Mouse (Mus musculus): Measurements from ENCODE around the gene Tead1.

Gene Tead1

GRCm38 (mm10) chr7:112678418-112679170, 524 bp upstream of the Tead1 start:
- no peak for DNase-seq (ENCODE audit: low read depth, low spot score)
- H3K36me3 ChIP-seq (ENCODE audit: control insufficient read depth, insufficient read depth, low read length, poor library complexity, severe bottlenecking) = no peaks in the 10 kb centered on the region
- H3K27me3 ChIP-seq (ENCODE audit: control insufficient read depth, insufficient read depth, low read length, poor library complexity, severe bottlenecking) = peaks cover 2% of the 10 kb centered on the region; the same call in 1 of the 2 replicates

GRCm38 (mm10) chr7:112679513-112680245, 561 bp downstream of the Tead1 start:
- H3K27me3 ChIP-seq (ENCODE audit: control insufficient read depth, insufficient read depth, low read length, poor library complexity, severe bottlenecking) = peaks cover 2% of the 10 kb centered on the region; the same call in 1 of the 2 replicates
- no peaks in the 10 kb centered on the region for H3K36me3 ChIP-seq (ENCODE audit: control insufficient read depth, insufficient read depth, low read length, poor library complexity, severe bottlenecking)
- DNase-seq (ENCODE audit: low read depth, low spot score) = no peak

- H3K27me3 ChIP-seq (ENCODE audit: control insufficient read depth, insufficient read depth, low read length, poor library complexity, severe bottlenecking) = peaks cover 2% of the 10 kb centered on the region; the same call in 1 of the 2 replicates
- no peak for DNase-seq (ENCODE audit: low read depth, low spot score)
- no peaks in the 10 kb centered on the region for H3K36me3 ChIP-seq (ENCODE audit: control insufficient read depth, insufficient read depth, low read length, poor library complexity, severe bottlenecking)
Observed at GRCm38 (mm10) chr7:112680498-112681251, 1.6 kb downstream of the Tead1 start.

GRCm38 (mm10) chr7:112684626-112685561, 5.8 kb downstream of the Tead1 start:
- DNase-seq (ENCODE audit: low read depth, low spot score) = no peak
- H3K27me3 ChIP-seq (ENCODE audit: control insufficient read depth, insufficient read depth, low read length, poor library complexity, severe bottlenecking) = no peaks in the 10 kb centered on the region
- no peaks in the 10 kb centered on the region for H3K36me3 ChIP-seq (ENCODE audit: control insufficient read depth, insufficient read depth, low read length, poor library complexity, severe bottlenecking)

- no peaks in the 10 kb centered on the region for H3K27me3 ChIP-seq (ENCODE audit: control insufficient read depth, insufficient read depth, low read length, poor library complexity, severe bottlenecking)
- no peaks in the 10 kb centered on the region for H3K36me3 ChIP-seq (ENCODE audit: control insufficient read depth, insufficient read depth, low read length, poor library complexity, severe bottlenecking)
- DNase-seq (ENCODE audit: low read depth, low spot score) = no peak
Observed at GRCm38 (mm10) chr7:112685993-112686392, 6.9 kb downstream of the Tead1 start.

- no peaks in the 10 kb centered on the region for H3K27me3 ChIP-seq (ENCODE audit: control insufficient read depth, insufficient read depth, low read length, poor library complexity, severe bottlenecking)
- no peak for DNase-seq (ENCODE audit: low read depth, low spot score)
- H3K36me3 ChIP-seq (ENCODE audit: control insufficient read depth, insufficient read depth, low read length, poor library complexity, severe bottlenecking) = no peaks in the 10 kb centered on the region
Observed at GRCm38 (mm10) chr7:112686586-112686985, 7.5 kb downstream of the Tead1 start.

GRCm38 (mm10) chr7:112688425-112689001, 9.4 kb downstream of the Tead1 start:
- H3K36me3 ChIP-seq (ENCODE audit: control insufficient read depth, insufficient read depth, low read length, poor library complexity, severe bottlenecking) = no peaks in the 10 kb centered on the region
- no peak for DNase-seq (ENCODE audit: low read depth, low spot score)
- H3K27me3 ChIP-seq (ENCODE audit: control insufficient read depth, insufficient read depth, low read length, poor library complexity, severe bottlenecking) = no peaks in the 10 kb centered on the region

- Histone ChIP-seq H3K27me3 (ENCODE audit: control insufficient read depth, insufficient read depth, low read length, poor library complexity, severe bottlenecking) (no peaks in the 10 kb centered on the region), H3K36me3 (ENCODE audit: control insufficient read depth, insufficient read depth, low read length, poor library complexity, severe bottlenecking) (no peaks in the 10 kb centered on the region)
- DNase-seq (ENCODE audit: low read depth, low spot score) = no peak
Observed at GRCm38 (mm10) chr7:112690836-112691781, 12.0 kb downstream of the Tead1 start.

- H3K36me3 ChIP-seq (ENCODE audit: control insufficient read depth, insufficient read depth, low read length, poor library complexity, severe bottlenecking) = no peaks in the 10 kb centered on the region
- DNase-seq (ENCODE audit: low read depth, low spot score) = no peak
- no peaks in the 10 kb centered on the region for H3K27me3 ChIP-seq (ENCODE audit: control insufficient read depth, insufficient read depth, low read length, poor library complexity, severe bottlenecking)
Observed at GRCm38 (mm10) chr7:112693566-112693965, 14.4 kb downstream of the Tead1 start.

GRCm38 (mm10) chr7:112696777-112697161, 17.7 kb downstream of the Tead1 start:
- Histone ChIP-seq H3K36me3 (ENCODE audit: control insufficient read depth, insufficient read depth, low read length, poor library complexity, severe bottlenecking) (no peaks in the 10 kb centered on the region), H3K27me3 (ENCODE audit: control insufficient read depth, insufficient read depth, low read length, poor library complexity, severe bottlenecking) (no peaks in the 10 kb centered on the region)
- DNase-seq (ENCODE audit: low read depth, low spot score) = no peak

- Histone ChIP-seq H3K27me3 (ENCODE audit: control insufficient read depth, insufficient read depth, low read length, poor library complexity, severe bottlenecking) (no peaks in the 10 kb centered on the region), H3K36me3 (ENCODE audit: control insufficient read depth, insufficient read depth, low read length, poor library complexity, severe bottlenecking) (no peaks in the 10 kb centered on the region)
- DNase-seq (ENCODE audit: low read depth, low spot score) = no peak
Observed at GRCm38 (mm10) chr7:112697162-112697841, 18.2 kb downstream of the Tead1 start.

GRCm38 (mm10) chr7:112700082-112700481, 21.0 kb downstream of the Tead1 start:
- Histone ChIP-seq H3K36me3 (ENCODE audit: control insufficient read depth, insufficient read depth, low read length, poor library complexity, severe bottlenecking) (no peaks in the 10 kb centered on the region), H3K27me3 (ENCODE audit: control insufficient read depth, insufficient read depth, low read length, poor library complexity, severe bottlenecking) (no peaks in the 10 kb centered on the region)
- no peak for DNase-seq (ENCODE audit: low read depth, low spot score)
